Mouse (Mus musculus) lung, postnatal 0 days (tissue): ENCODE measurements around the gene Chchd6.

Source experiments
- CTCF ChIP-seq: IDR thresholded peaks from 2 replicates; pipeline ENCODE4 v1.5.1; 2016; ENCODE audit warnings: antibody characterized with exemption, mild to moderate bottlenecking
- EP300 ChIP-seq: IDR thresholded peaks from 2 replicates; pipeline ENCODE4 v1.6.1; 2016; ENCODE audit warnings: antibody characterized with exemption, mild to moderate bottlenecking, control low read depth

GRCm38 (mm10) chr6:89569370-89569769, 26.1 kb downstream of the Chchd6 start:
- TF ChIP-seq EP300 (no peak), CTCF (no peak)
